Mouse (Mus musculus): ENCODE measurements around the gene Atoh7. TPM values are rescaled to one million over a fixed set of nuclear protein-coding genes. Genes with fewer than 3 reads are reported as not detected.
A peak's percentile ranks its signal among the peaks of the same experiment; 100 is the strongest.
"Not testable (repeated sequence)": the region's sequence is repeated elsewhere in the genome, so short reads cannot be mapped to it uniquely, and the experiment has no call there.

Atoh7 gene
- total RNA-seq (2021) = not detected
- long read RNA-seq, experiment 1 = 0 reads
- long read RNA-seq, experiment 2, partial matches to known transcripts = 0 of 2 reads
- long read RNA-seq, experiment 2, other reads (novel, unspliced or antisense) = 0 of 2 reads

DNA sequence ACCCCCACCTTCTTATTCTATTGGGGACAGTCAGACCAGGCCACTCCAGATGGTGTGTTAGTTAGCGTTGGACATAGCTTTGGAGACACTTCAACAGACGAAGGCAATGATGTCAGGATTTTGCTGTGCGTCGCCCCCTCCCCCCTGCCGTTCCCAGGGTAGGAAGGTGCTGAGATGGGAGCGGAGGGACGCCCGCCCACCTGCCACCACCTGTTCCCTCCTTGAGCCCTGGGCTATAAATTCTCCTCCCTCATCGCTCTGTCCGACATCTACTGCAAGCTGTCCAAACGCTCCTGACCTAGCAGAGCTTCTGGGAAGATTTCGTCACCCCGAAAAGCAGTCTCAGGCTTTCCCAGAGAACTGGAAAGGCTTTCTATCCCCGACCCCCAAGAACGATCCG lies at the start of gene Atoh7:
Gene Atoh7 (plus strand): TSS at position 131 of the 400 bp plus-strand sequence.
- no peak for DNase-seq

GRCm38 (mm10) chr10:63051267-63051666 lies 48.2 kb upstream of the Atoh7 start:
- no peak for DNase-seq

DNA sequence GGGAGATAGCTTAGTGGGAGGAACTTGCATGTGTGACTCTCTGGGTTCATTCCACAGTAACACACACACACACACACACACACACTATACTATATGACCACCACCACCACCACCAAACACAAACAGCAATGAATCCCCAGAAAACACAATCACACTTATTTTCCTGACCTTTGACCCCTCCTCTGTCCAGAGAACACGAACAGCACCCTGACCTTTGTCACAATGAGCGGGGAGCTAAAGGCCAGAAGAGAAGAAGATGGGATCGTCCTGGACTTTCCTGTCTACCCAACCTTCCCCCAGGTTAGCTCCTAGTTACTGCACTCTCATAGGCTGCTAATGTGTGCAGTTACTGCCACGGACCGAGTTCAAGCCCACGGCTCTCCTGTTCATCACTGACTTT lies 47.4 kb upstream of the Atoh7 start:
- DNase-seq = no peak

DNA sequence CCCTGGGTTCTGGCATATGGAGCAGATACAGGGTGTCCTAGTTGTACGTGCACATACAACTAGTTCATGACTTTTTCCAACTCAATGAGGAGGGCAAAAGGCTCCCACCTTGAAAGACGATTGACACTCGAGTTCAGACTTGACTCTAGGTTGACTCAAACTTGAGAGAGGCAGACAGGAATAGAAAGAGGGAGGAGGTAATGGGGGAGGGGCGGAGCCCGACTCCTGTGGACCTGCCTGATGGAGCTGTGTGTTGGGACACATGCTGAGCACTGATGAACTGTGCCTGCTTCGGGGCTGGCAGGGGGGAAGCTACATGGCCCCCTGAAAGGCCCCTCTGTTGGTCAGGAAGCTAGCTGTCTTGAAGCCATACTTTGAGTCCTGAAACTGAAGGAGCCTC lies 46.4 kb upstream of the Atoh7 start:
- no peak for DNase-seq

DNA sequence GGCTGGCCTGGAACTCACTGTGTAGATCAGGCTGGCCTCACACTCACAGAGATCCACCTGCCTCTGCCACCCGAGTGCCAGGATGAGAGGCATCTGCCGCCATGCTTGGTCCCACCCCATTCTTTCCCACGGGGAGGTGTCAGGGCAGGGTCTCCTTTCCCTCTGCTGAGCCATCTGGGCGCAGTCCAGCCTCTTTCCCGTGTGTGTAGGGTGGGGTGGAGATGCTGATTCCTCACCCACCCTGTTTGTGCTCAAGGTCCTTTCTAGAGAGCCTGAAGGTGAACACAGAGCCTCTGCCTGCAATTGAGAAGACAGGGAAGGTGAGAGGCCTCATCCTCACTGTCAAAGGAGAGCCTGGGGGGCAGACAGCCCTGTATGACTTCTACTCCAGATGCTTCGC lies 45.4 kb upstream of the Atoh7 start:
- DNase-seq = not testable (repeated sequence)

- no peak for DNase-seq
These were observed 44.9 kb upstream of the Atoh7 start for GRCm38 (mm10) chr10:63054586-63054985.

- peak; percentile 19 for DNase-seq
These were observed 42.3 kb upstream of the Atoh7 start for GRCm38 (mm10) chr10:63056966-63057750.

DNA sequence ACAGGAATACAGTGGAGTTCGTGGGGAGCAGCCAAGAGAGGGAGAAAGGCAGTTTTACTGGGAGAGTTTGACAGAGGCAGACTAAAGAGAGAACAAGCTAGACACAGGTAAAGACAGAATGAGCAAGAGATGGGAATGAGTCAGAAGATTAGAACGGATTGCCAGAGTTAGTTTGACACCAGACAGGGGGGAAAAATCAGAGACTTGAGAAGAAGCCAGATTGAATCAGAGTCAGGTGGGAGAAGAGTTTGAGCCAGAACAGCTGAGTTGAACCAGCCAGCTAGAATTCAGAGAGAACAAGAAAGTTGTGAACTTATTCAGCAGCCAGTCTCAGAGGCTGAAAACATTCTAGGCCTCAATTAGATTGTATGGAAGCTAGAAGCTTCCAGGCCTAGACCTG lies 39.6 kb upstream of the Atoh7 start, which contains the start of gene Pbld1:
Gene Pbld1 (plus strand): TSS at position 301 of the 400 bp plus-strand sequence.
- DNase-seq = no peak

DNA sequence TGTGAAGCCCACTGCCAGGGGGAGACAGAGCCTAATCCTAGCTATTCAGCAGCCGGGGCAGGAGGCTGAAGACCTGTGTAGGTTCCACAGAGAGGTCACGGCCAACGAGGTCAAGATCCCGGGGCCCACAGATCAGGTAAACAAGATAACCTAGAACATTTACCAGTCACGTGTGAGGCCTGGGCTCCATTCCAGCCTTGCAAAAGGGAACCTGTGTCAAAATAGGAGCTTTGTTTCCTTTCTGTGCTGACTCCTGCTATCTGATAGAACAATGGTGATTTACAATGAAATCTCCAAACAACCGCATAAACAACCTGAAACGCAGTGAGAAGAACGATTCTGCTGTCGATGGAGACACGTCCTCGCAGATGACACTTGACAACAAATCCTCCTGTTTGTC lies 39.0 kb upstream of the Atoh7 start:
- DNase-seq = no peak

GRCm38 (mm10) chr10:63061266-63061665 lies 38.2 kb upstream of the Atoh7 start:
- DNase-seq = no peak

DNA sequence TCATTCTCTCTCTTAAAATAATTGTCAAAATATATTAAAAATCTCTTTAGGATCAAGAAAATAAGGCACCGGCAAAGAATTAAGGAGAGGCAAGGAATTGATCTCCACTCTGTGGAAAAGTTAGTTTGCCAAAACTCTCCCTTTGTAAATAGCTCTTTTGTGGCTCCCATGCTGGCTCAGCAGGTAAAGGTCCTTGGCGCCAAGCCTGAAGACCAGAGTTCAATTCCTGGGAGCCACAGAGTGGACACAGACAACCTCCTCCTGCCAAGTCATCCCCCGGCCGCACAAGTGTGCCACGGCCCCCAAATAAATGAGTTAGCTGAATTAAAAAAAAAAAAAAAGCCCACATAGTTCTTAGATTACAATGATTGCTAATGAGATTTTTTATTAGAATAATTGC lies 36.8 kb upstream of the Atoh7 start:
- no peak for DNase-seq

- no peak for DNase-seq
These were observed 36.1 kb upstream of the Atoh7 start for GRCm38 (mm10) chr10:63063365-63063764.

GRCm38 (mm10) chr10:63064516-63064915 lies 34.9 kb upstream of the Atoh7 start:
- no peak for DNase-seq

GRCm38 (mm10) chr10:63065561-63065960 lies 33.9 kb upstream of the Atoh7 start:
- DNase-seq = no peak

DNA sequence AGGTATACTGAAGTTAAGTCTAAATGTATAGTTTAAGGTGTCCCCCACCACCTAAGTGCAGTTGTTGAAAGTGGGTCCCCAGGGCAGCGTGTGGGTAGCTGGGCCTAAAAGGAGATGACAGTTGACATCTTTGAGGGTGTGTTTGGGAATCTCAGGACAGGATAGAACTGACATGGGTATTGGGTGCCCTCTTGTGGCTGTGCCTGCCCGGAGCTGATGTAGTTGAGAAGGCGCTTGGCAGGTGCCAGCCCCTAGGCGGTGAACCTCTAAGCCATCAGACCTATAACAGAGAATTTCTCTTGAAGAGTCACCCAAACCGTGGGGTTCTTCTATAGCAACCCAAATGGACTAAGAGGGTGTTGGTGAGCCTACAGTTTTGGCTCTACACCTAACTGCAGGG lies 33.5 kb upstream of the Atoh7 start:
- peak; percentile 66 for DNase-seq

DNA sequence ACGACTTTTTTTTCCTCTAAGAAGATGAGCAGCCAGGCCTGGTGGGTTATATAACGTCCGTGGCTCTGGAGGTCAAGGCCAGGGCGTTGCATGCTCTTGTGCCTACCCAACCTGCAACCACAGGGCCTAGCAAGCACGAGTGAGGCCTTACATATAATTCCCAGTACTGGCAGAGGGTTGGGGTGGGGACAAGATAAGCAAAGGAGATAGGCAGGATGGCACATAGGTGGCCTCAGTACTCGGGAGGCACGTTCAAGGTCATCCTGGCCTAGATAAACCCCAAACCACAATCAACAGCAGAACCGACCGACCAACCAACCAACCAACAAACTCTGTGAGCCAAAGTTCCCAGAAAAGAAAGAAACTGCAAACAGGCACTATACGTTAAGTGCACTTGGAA lies 13.1 kb upstream of the Atoh7 start:
- no peak for DNase-seq

- no peak for DNase-seq
These were observed 10.2 kb upstream of the Atoh7 start for GRCm38 (mm10) chr10:63089103-63089757.

GRCm38 (mm10) chr10:63089758-63090571 lies 9.5 kb upstream of the Atoh7 start:
- DNase-seq = no peak

DNA sequence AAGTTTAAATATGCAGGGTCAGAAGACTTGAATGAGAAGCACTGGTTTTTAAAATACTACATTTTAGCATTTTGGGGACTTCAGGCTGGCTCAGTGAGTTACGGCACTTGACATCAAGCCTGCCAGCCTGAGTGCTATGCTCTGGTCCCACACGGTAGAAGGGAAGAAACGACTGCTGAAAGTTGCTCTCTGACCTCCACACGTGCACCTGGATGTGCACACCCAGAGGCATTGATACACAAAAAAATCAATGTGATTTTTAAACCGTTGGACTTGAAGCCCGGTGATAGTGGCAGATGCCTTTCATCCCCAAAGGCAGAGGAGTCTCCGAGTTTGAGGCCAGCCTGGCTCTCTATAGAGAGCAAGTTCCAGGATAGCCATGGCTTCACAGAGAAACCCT lies 7.5 kb upstream of the Atoh7 start:
- DNase-seq = no peak

- no peak for DNase-seq
These were observed 6.6 kb upstream of the Atoh7 start for GRCm38 (mm10) chr10:63092616-63093550.

GRCm38 (mm10) chr10:63096757-63097156 lies 2.7 kb upstream of the Atoh7 start:
- no peak for DNase-seq

Data from gastrocnemius, postnatal 25 days (tissue).